Mouse (Mus musculus): ENCODE results near the gene Zdhhc7. TPM values are rescaled to one million over a fixed set of nuclear protein-coding genes. Genes with fewer than 3 reads are reported as not detected.
A peak's percentile ranks its signal among the peaks of the same experiment; 100 is the strongest.

Zdhhc7 gene
- polyA plus RNA-seq, 1 experiment from 2014 or later, result 30.1 TPM

- peaks cover 30% of the 10 kb centered on the region for H3K36me3 ChIP-seq (ENCODE audit: control insufficient read depth, insufficient read depth, low read length)
- no peak for ATAC-seq (replicated peaks; ENCODE audit: low FRiP score)
- H3K4me3 ChIP-seq (ENCODE audit: low read depth, low read length), result no peak overlapping the region
- no peak overlapping the region for H3K27ac ChIP-seq (ENCODE audit: low read depth, low read length)
- H3K9ac ChIP-seq (ENCODE audit: low read depth, low read length), result no peak overlapping the region
- H3K4me2 ChIP-seq, result no peak overlapping the region
- no peaks in the 10 kb centered on the region for H3K4me1 ChIP-seq (replicated peaks; ENCODE audit: control insufficient read depth, insufficient read depth, low read length)
- H3K27me3 ChIP-seq (replicated peaks; ENCODE audit: control insufficient read depth, insufficient read depth, low read length), result no peaks in the 10 kb centered on the region
- no peak for DNase-seq (ENCODE audit: low spot score)
- no peaks in the 10 kb centered on the region for H3K9me3 ChIP-seq (ENCODE audit: control insufficient read depth, low read length)
- WGBS, result 90% methylated on average over 3 of the region's 3 CpGs
These were observed 10.2 kb downstream of the Zdhhc7 start for GRCm38 (mm10) chr8:120091032-120091431.

GRCm38 (mm10) chr8:120089511-120089910 is 11.8 kb downstream of the Zdhhc7 start:
- H3K27me3 ChIP-seq (replicated peaks; ENCODE audit: control insufficient read depth, insufficient read depth, low read length), result no peaks in the 10 kb centered on the region
- no peak for ATAC-seq (replicated peaks; ENCODE audit: low FRiP score)
- WGBS, result 81% methylated on average over 7 of the region's 7 CpGs
- H3K36me3 ChIP-seq (ENCODE audit: control insufficient read depth, insufficient read depth, low read length), result peaks cover 39% of the 10 kb centered on the region
- DNase-seq (ENCODE audit: low spot score), result no peak
- H3K9me3 ChIP-seq (ENCODE audit: control insufficient read depth, low read length), result no peaks in the 10 kb centered on the region
- H3K4me2 ChIP-seq, result no peak overlapping the region
- H3K4me3 ChIP-seq (ENCODE audit: low read depth, low read length), result no peak overlapping the region
- no peaks in the 10 kb centered on the region for H3K4me1 ChIP-seq (replicated peaks; ENCODE audit: control insufficient read depth, insufficient read depth, low read length)
- H3K9ac ChIP-seq (ENCODE audit: low read depth, low read length), result no peak overlapping the region
- H3K27ac ChIP-seq (ENCODE audit: low read depth, low read length), result no peak overlapping the region

GRCm38 (mm10) chr8:120084783-120085182 is 16.5 kb downstream of the Zdhhc7 start:
- 87% methylated on average over 8 of the region's 8 CpGs for WGBS
- Histone ChIP-seq H3K27ac (ENCODE audit: low read depth, low read length) (no peak overlapping the region), H3K4me3 (ENCODE audit: low read depth, low read length) (no peak overlapping the region), H3K36me3 (ENCODE audit: control insufficient read depth, insufficient read depth, low read length) (peaks cover 32% of the 10 kb centered on the region), H3K4me2 (no peak overlapping the region), H3K9ac (ENCODE audit: low read depth, low read length) (no peak overlapping the region), H3K4me1 (replicated peaks; ENCODE audit: control insufficient read depth, insufficient read depth, low read length) (no peaks in the 10 kb centered on the region), H3K9me3 (ENCODE audit: control insufficient read depth, low read length) (no peaks in the 10 kb centered on the region), H3K27me3 (replicated peaks; ENCODE audit: control insufficient read depth, insufficient read depth, low read length) (no peaks in the 10 kb centered on the region)
- no peak for DNase-seq (ENCODE audit: low spot score)
- no peak for ATAC-seq (replicated peaks; ENCODE audit: low FRiP score)

GRCm38 (mm10) chr8:120083261-120083660 is 18.0 kb downstream of the Zdhhc7 start:
- peaks cover 32% of the 10 kb centered on the region for H3K36me3 ChIP-seq (ENCODE audit: control insufficient read depth, insufficient read depth, low read length)
- no peak overlapping the region for H3K4me3 ChIP-seq (ENCODE audit: low read depth, low read length)
- H3K27ac ChIP-seq (ENCODE audit: low read depth, low read length), result no peak overlapping the region
- H3K9me3 ChIP-seq (ENCODE audit: control insufficient read depth, low read length), result no peaks in the 10 kb centered on the region
- WGBS, result 89% methylated on average over 8 of the region's 8 CpGs
- H3K9ac ChIP-seq (ENCODE audit: low read depth, low read length), result no peak overlapping the region
- DNase-seq (ENCODE audit: low spot score) (no peak), ATAC-seq (replicated peaks; ENCODE audit: low FRiP score) (no peak)
- H3K27me3 ChIP-seq (replicated peaks; ENCODE audit: control insufficient read depth, insufficient read depth, low read length), result no peaks in the 10 kb centered on the region
- no peak overlapping the region for H3K4me2 ChIP-seq
- H3K4me1 ChIP-seq (replicated peaks; ENCODE audit: control insufficient read depth, insufficient read depth, low read length), result no peaks in the 10 kb centered on the region

GRCm38 (mm10) chr8:120079361-120079760 is 21.9 kb downstream of the Zdhhc7 start:
- no peak for DNase-seq (ENCODE audit: low spot score)
- Histone ChIP-seq H3K9ac (ENCODE audit: low read depth, low read length) (no peak overlapping the region), H3K4me1 (replicated peaks; ENCODE audit: control insufficient read depth, insufficient read depth, low read length) (no peaks in the 10 kb centered on the region), H3K9me3 (ENCODE audit: control insufficient read depth, low read length) (no peaks in the 10 kb centered on the region), H3K4me3 (ENCODE audit: low read depth, low read length) (no peak overlapping the region), H3K27me3 (replicated peaks; ENCODE audit: control insufficient read depth, insufficient read depth, low read length) (0 out of 2 replicates have a peak, but pooled peaks cover 5% of the 10 kb centered on the region), H3K36me3 (ENCODE audit: control insufficient read depth, insufficient read depth, low read length) (peaks cover 14% of the 10 kb centered on the region), H3K4me2 (no peak overlapping the region), H3K27ac (ENCODE audit: low read depth, low read length) (no peak overlapping the region)
- ATAC-seq (replicated peaks; ENCODE audit: low FRiP score), result no peak
- 62% methylated on average over 5 of the region's 5 CpGs for WGBS

- ATAC-seq (replicated peaks; ENCODE audit: low FRiP score), result no peak; the same call in 1 of the 2 replicates
- 0 out of 2 replicates have a peak, but pooled peaks cover 5% of the 10 kb centered on the region for H3K27me3 ChIP-seq (replicated peaks; ENCODE audit: control insufficient read depth, insufficient read depth, low read length)
- 16% methylated on average over 10 of the region's 10 CpGs for WGBS
- DNase-seq (ENCODE audit: low spot score), result peak; percentile 56
- H3K9ac ChIP-seq (ENCODE audit: low read depth, low read length), result no peak overlapping the region
- H3K36me3 ChIP-seq (ENCODE audit: control insufficient read depth, insufficient read depth, low read length), result peaks cover 13% of the 10 kb centered on the region
- no peak overlapping the region for H3K27ac ChIP-seq (ENCODE audit: low read depth, low read length)
- H3K4me3 ChIP-seq (ENCODE audit: low read depth, low read length), result no peak overlapping the region
- no peaks in the 10 kb centered on the region for H3K4me1 ChIP-seq (replicated peaks; ENCODE audit: control insufficient read depth, insufficient read depth, low read length)
- no peaks in the 10 kb centered on the region for H3K9me3 ChIP-seq (ENCODE audit: control insufficient read depth, low read length)
- no peak overlapping the region for H3K4me2 ChIP-seq
These were observed 23.2 kb downstream of the Zdhhc7 start for GRCm38 (mm10) chr8:120078080-120078479.

GRCm38 (mm10) chr8:120075347-120075746 is 25.9 kb downstream of the Zdhhc7 start:
- DNase-seq (ENCODE audit: low spot score) (no peak), ATAC-seq (replicated peaks; ENCODE audit: low FRiP score) (no peak)
- WGBS, result 68% methylated on average over 6 of the region's 6 CpGs
- Histone ChIP-seq H3K36me3 (ENCODE audit: control insufficient read depth, insufficient read depth, low read length) (no peaks in the 10 kb centered on the region), H3K4me3 (ENCODE audit: low read depth, low read length) (no peak overlapping the region), H3K4me2 (no peak overlapping the region), H3K4me1 (replicated peaks; ENCODE audit: control insufficient read depth, insufficient read depth, low read length) (no peaks in the 10 kb centered on the region), H3K9me3 (ENCODE audit: control insufficient read depth, low read length) (no peaks in the 10 kb centered on the region), H3K27ac (ENCODE audit: low read depth, low read length) (no peak overlapping the region), H3K9ac (ENCODE audit: low read depth, low read length) (no peak overlapping the region), H3K27me3 (replicated peaks; ENCODE audit: control insufficient read depth, insufficient read depth, low read length) (0 out of 2 replicates have a peak, but pooled peaks cover 5% of the 10 kb centered on the region)

GRCm38 (mm10) chr8:120074516-120074915 is 26.8 kb downstream of the Zdhhc7 start:
- H3K4me3 ChIP-seq (ENCODE audit: low read depth, low read length), result no peak overlapping the region
- no peaks in the 10 kb centered on the region for H3K36me3 ChIP-seq (ENCODE audit: control insufficient read depth, insufficient read depth, low read length)
- ATAC-seq (replicated peaks; ENCODE audit: low FRiP score) (no peak), DNase-seq (ENCODE audit: low spot score) (no peak)
- 0 out of 2 replicates have a peak, but pooled peaks cover 5% of the 10 kb centered on the region for H3K27me3 ChIP-seq (replicated peaks; ENCODE audit: control insufficient read depth, insufficient read depth, low read length)
- H3K9ac ChIP-seq (ENCODE audit: low read depth, low read length), result no peak overlapping the region
- no peak overlapping the region for H3K4me2 ChIP-seq
- 65% methylated on average over 6 of the region's 6 CpGs for WGBS
- no peaks in the 10 kb centered on the region for H3K9me3 ChIP-seq (ENCODE audit: control insufficient read depth, low read length)
- H3K4me1 ChIP-seq (replicated peaks; ENCODE audit: control insufficient read depth, insufficient read depth, low read length), result no peaks in the 10 kb centered on the region
- H3K27ac ChIP-seq (ENCODE audit: low read depth, low read length), result no peak overlapping the region

- Histone ChIP-seq H3K36me3 (ENCODE audit: control insufficient read depth, insufficient read depth, low read length) (no peaks in the 10 kb centered on the region), H3K4me1 (replicated peaks; ENCODE audit: control insufficient read depth, insufficient read depth, low read length) (no peaks in the 10 kb centered on the region), H3K9ac (ENCODE audit: low read depth, low read length) (no peak overlapping the region), H3K4me3 (ENCODE audit: low read depth, low read length) (no peak overlapping the region), H3K9me3 (ENCODE audit: control insufficient read depth, low read length) (no peaks in the 10 kb centered on the region), H3K27me3 (replicated peaks; ENCODE audit: control insufficient read depth, insufficient read depth, low read length) (0 out of 2 replicates have a peak, but pooled peaks cover 5% of the 10 kb centered on the region), H3K27ac (ENCODE audit: low read depth, low read length) (no peak overlapping the region), H3K4me2 (no peak overlapping the region)
- 79% methylated on average over 8 of the region's 8 CpGs for WGBS
- ATAC-seq (replicated peaks; ENCODE audit: low FRiP score), result no peak
- DNase-seq (ENCODE audit: low spot score), result no peak
These were observed 28.5 kb downstream of the Zdhhc7 start for GRCm38 (mm10) chr8:120072827-120073226.

Data from liver, embryonic 11.5 days (tissue).